Mouse (Mus musculus) hindlimb bud, embryonic 11.5 days (tissue): ENCODE measurements around the gene Oprm1.

ENCODE experiments used
- DNase-seq: peaks from one replicate; pipeline ENCODE4 v3.0.0-alpha.2; 2012; ENCODE audit warnings: low read depth, low spot score; ENCODE audit errors: extremely low spot score

Oprm1 gene

DNA sequence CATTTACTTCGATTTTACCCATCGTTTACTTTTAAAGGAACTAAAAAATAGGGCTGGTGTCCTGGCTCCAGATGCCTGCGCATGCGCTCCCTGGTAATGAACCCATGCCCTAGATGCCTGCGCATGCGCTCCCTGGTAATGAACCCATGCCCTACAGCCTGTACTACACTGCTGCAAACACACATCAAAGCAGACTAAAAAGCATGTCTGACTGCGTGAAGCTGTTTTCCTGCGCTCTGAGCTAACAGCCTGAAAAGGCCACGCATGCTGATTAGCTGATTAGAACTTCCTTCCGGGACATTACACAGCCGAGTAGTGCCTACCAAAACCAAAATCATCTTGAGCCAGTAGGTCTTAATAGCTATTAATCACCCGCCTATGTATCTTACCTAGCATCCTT lies 277.2 kb downstream of the Oprm1 start:
- no peak for DNase-seq

DNA sequence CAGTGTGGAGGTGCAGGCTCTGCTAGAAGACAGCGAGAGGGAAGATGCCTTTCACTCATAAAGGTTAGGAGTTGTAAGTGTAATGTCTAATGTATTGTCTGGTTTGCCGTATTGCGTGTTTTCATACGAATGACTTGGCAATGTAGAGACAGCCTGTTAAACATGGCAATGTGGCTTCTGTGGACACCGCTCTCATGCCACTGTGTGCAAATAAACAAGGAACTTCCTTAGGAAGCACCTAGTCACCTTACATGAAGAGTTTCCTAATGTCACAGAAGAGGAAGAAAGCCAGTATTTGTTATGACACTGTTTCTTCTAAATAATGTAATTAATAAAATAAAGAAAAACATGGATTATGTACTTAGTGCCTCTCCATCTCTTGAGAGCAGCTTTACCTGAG lies 278.9 kb downstream of the Oprm1 start:
- DNase-seq, result no peak

- no peak for DNase-seq
Measured at GRCm38 (mm10) chr10:7041032-7041431, 282.7 kb downstream of the Oprm1 start.

GRCm38 (mm10) chr10:7043896-7044295 lies 285.6 kb downstream of the Oprm1 start:
- DNase-seq, result no peak

- no peak for DNase-seq
Measured at GRCm38 (mm10) chr10:7047288-7047918, 289.1 kb downstream of the Oprm1 start.

- DNase-seq, result no peak
Measured at GRCm38 (mm10) chr10:7047919-7048291, 289.6 kb downstream of the Oprm1 start.

- no peak for DNase-seq
Measured at GRCm38 (mm10) chr10:7049901-7050300, 291.6 kb downstream of the Oprm1 start.

- DNase-seq, result no peak
Measured at GRCm38 (mm10) chr10:7052315-7053017, 294.2 kb downstream of the Oprm1 start, which contains the start of gene Ipcef1. Gene Ipcef1 (minus strand): TSS chr10:7052478.

DNA sequence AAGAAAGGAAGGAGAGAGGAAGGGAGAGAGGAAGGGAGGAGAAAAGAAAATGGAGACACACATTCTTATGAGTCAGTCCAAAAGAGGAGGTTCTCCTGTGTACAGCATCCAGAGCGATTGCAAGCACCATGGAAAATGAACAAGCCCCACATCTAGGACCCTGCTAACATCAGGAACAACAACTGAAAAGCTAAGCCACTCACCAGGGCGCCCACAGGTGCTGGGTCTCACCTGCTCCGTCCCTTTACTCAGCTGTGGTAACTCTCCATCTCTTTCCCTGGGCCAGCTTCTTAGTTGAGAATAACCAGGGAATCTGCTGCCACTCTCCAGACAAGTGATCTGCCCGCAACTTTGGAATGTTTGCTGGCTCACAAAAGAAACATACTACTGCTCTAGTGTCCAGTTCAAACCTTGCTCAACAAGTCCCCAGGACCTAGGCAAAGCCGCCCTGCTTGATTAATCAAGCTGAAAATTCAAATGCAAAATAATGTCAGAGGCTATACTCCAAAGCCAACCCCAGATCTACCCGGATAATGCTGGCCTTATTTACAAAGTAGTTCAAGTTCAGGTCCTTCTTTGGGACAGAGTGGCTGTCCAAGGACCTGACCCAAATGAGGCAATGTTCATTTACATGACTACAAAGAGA lies 296.4 kb downstream of the Oprm1 start:
- no peak for DNase-seq

GRCm38 (mm10) chr10:7057546-7057945 lies 299.2 kb downstream of the Oprm1 start:
- no peak for DNase-seq

DNA sequence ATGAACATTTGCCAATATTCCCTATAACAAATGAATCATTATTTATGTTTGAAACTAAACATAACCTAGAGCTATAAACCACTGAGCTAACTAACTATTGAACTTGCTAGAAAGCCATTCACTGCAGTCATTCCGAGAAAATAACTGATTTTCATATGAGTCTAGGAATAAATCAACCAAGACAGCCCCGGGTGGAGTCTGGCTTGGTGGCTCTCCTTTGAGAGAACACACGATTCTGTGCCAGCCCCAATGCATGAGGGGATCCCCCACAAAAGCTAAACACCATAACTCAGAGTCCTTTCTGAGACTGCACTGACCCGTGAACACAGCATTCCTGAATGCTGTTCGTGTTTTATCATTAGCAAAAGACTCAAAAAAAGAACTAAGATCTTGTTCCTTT lies 302.0 kb downstream of the Oprm1 start:
- no peak for DNase-seq

- no peak for DNase-seq
Measured at GRCm38 (mm10) chr10:7062993-7063392, 304.7 kb downstream of the Oprm1 start.

GRCm38 (mm10) chr10:7063752-7064457 lies 305.6 kb downstream of the Oprm1 start:
- DNase-seq, result no peak

DNA sequence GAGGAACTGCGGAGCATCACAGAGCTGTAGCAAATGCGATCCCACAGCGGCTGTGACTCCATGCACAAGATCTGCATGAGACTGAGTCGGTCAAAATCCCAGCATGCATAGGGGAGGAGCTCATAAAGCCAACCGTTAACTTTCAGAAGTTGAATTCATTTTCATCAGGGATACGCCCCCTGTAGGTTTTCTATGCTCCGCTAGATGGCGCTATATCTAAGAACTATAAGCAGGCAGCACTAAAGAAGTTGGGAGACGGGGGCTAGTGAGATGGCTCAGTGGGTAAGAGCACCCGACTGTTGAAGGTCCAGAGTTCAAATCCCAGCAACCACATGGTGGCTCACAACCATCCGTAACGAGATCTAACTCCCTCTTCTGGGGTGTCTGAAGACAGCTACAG lies 310.3 kb downstream of the Oprm1 start:
- DNase-seq, result no peak

DNA sequence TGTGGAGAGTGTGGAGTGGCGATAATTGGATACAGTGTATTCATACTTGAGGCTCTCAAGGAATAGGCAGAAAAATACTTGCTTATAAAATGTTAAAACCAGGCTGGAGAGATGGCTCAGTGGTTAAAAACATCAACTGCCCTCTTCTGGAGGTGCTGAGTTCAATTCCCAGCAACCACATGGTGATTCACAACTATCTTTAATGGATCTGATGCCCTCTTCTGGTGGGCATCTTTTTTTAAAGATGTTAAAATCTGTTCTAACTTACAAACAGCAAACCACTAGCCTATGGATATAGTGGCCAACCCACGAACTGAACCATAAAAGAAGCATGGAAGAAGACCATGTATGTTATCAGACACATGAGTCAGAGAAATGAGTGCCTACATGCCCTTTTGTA lies 310.8 kb downstream of the Oprm1 start:
- DNase-seq, result no peak

DNA sequence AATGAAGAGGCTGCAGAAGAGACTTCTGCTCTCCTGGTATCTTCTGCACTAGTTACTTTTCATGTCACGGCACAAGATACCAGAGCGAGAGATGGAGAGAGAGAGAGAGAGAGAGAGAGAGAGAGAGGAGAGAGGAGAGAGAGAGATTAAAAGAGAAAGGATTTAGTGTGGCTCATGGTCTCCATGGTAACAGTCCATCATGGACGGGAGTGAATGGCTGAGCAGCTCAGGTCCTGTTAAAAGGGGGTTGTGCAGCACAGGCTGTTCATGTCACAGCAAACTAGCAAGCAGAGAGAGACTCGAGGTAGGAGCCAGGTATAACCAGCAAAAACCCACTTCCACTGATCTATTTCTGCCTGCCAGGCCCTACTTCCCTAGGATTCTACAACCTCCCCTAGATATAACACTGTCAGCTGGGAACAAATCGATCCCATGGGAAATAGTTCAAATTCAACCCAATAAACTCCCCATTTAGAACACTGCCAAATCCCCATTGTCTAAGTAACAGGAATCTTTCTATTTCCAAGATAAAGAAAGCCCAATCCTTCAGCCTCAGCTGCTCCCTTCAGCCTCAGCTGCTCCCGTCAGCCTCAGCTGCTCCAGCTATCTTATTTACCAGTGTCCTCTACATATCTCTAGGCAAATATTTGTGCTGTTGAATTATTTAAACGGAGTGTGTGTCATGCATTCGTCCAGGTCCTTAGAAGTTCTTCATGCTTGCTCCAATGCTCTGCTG lies 312.0 kb downstream of the Oprm1 start:
- DNase-seq, result no peak

DNA sequence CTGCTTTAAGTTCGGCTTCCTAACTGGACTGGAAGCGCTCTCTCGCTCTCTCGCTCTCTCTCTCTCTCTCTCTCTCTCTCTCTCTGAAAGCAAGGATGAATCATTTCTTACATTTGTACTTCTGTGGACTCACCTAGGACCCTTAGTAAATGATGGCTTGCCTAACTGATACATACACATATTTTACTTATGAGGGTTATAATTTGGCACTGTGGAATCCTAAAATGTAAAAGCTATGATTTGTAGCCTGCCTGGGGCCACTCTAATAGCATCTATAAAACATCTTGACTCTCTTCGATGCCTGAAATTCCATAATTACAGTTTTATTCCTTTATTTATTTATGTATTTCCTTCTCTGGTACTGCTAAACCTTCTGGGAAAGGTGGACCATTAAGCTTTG lies 312.6 kb downstream of the Oprm1 start:
- no peak for DNase-seq

DNA sequence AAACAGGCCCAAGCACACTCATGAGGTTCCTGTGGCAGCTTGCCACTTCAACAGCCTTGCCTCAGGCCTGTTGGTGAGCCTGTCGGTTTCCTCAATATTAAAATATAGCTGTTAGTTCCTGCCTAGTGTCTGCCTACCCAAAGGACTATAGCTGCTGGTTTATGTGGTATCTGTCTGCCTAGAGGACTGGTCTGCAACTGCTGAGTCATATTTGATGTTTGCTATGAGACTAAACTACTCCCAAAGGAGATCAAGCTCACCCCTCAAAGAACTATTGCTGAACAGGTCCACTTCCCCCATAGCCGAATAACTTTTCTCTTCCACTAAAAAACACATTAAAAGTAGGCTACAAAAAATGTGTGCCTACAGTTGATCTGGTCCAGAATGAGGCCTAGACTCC lies 315.9 kb downstream of the Oprm1 start:
- no peak for DNase-seq

DNA sequence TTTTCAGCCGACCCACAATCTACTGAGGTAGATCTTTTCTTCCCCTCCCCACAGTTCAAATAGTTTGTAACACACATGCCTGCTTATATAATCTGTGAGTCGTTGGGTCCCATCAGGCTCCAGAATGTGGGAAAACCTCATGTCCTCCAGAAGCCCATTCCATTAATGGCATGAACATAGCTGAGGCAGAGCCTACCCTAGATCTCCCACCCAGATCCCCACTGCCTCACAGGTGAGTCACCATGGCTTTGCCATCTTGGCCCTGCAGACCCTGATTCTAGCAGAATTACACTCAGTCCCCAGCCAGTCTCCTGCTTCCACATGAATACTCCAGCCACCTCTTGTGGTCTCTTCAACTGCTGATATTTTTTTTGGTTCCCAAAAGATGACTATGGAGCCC lies 317.4 kb downstream of the Oprm1 start:
- no peak for DNase-seq

GRCm38 (mm10) chr10:7076201-7076600 lies 317.9 kb downstream of the Oprm1 start:
- DNase-seq, result peak; percentile 31

GRCm38 (mm10) chr10:7076662-7077211 lies 318.4 kb downstream of the Oprm1 start:
- DNase-seq, result no peak
